Mouse (Mus musculus) gastrocnemius, postnatal 4 days (tissue): ENCODE measurements around the gene Pnpla8. TPM values are rescaled to one million over a fixed set of nuclear protein-coding genes. Genes with fewer than 3 reads are reported as not detected.
"Not testable (repeated sequence)": the region's sequence is repeated elsewhere in the genome, so short reads cannot be mapped to it uniquely, and the experiment has no call there.

ENCODE experiments used
- DNase-seq, 2 experiments: peaks; one replicate each; pipeline ENCODE4 v3.0.0; 2021 to 2022; ENCODE audit warnings: low spot score in 2 of 2, mixed read lengths in 2 of 2
- long read RNA-seq, 2 experiments: library from polyadenylated mRNA; stranded (forward); transcript quantifications; one replicate each; pipeline ENCODE4 v2.0.0; 2021
- total RNA-seq, 2 experiments: library from RNA; stranded (reverse); gene quantifications; 2 replicates each; pipeline ENCODE4 v1.2.3; 2021

Pnpla8 gene
- total RNA-seq, result 10 to 100 TPM; 62.1 to 66.2 TPM
- long read RNA-seq, experiment 1, full-length matches to known transcripts, result 62 of 82 reads
- long read RNA-seq, experiment 1, partial matches to known transcripts, result 4 of 82 reads
- long read RNA-seq, experiment 1, other reads (novel, unspliced or antisense), result 16 of 82 reads
- long read RNA-seq, experiment 2, full-length matches to known transcripts, result 87 of 112 reads
- long read RNA-seq, experiment 2, partial matches to known transcripts, result 3 of 112 reads
- long read RNA-seq, experiment 2, other reads (novel, unspliced or antisense), result 22 of 112 reads

DNA sequence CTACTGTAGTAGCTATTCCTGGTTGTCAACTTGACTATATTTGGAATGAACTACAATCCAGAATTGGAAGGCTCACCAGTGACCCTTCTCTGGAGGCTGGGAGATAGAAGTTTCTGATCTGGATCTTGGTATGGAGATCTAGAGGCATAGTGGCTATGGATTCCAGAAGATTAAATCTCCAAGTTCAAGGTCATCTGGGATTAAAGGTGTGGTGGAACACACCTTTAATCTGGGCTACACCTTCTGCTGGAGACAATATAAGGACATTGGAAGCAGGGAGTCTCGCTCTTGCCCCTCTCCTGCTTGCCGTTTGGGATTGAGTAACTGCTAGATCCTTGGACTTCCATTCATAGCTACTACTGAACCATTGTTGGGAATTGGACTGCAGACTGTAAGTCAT is at the start of gene Pnpla8:
Gene Pnpla8 (plus strand): TSS at position 301 of the 400 bp plus-strand sequence.
- DNase-seq, result not testable (repeated sequence)

DNA sequence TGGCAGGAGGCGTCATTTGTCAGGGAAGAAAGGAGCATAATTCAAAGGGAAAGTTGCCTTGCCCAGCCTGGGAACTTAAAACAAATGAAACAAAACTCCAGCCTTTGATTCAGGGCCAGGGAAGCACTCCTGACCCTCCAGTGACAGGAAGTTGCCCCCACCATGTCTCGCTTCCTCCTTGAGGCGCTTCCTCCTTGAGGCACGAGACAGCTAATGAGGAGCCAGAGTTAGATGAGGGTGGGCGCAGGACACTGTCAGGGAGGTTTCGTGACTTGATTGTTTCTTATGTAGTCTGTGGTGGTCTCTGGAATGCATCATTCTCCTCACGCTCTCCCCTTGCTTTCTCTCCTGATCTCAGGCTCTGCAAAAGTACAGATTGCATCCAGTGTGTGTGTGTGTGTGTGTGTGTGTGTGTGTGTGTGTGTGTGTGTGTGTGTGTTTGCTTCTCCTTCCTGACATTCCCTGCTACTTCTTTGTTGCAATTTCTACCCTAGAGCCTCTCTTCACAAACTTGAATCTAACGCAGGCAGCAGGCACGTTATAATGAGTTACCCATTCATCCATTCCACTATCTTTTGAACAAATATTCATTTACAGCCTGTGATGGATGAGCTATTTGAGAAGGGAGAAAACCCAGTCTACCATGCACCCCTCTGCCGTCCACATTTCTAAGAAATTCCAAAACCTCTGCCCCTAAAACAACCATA is 44.7 kb upstream of the Pnpla8 start:
- no peak for DNase-seq

DNA sequence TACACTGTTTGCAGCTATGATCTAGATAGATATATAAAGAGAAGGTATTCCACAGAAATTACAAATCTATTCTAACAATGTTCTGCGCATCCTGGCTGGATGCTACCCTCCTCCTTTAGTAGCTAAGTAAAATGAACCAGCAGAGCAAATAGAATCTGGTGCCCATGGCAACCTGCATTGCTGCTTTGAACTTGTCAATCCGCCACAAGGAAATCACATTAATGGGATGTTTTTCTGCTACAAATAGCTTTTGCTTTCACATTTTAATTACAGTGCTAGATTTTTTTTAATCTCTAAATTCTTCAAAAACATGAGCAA is 44.2 kb upstream of the Pnpla8 start:
- DNase-seq, result no peak

DNA sequence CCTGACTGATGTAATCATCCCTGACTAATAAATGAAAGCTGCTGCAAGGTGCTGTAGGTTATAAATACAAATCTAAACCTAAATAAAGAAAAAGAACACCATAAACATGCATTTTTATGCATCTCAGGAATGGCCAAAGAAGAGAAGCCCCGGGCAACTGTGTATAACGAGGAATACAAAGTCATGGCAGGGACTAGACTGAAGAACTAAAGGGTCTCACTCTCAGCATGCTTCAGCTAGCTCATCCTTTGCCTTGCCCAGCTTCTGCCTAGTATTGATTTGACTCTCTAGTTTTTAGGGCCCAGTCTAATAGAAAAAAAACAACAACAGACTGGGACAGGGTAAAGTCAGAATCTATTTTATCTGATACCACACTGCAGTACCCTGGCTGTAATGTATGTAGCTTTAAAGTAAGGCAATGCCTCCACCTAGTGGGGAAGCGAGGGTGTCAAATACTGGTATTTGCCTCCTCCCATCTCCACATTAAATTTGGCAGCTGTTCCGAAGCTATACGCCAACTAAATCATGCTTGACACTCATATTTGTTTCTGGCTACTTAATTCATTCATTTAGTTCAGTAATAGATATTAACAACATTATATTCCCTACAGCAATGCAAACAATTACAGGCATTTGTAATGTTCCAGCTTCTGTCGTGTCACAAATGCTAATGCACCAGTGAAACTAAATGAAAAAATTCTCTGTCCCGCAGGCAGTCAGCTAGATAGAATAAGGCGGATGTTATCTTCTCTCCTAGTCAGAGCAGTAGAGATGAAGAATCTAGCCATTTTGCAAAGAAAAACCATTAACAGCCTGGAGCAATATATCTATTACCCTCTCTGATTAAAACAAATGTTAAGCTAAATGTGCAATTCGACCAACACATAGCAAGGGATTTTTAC is 39.8 kb upstream of the Pnpla8 start:
- peak in 1 of 2 experiments; percentile 10 for DNase-seq

DNA sequence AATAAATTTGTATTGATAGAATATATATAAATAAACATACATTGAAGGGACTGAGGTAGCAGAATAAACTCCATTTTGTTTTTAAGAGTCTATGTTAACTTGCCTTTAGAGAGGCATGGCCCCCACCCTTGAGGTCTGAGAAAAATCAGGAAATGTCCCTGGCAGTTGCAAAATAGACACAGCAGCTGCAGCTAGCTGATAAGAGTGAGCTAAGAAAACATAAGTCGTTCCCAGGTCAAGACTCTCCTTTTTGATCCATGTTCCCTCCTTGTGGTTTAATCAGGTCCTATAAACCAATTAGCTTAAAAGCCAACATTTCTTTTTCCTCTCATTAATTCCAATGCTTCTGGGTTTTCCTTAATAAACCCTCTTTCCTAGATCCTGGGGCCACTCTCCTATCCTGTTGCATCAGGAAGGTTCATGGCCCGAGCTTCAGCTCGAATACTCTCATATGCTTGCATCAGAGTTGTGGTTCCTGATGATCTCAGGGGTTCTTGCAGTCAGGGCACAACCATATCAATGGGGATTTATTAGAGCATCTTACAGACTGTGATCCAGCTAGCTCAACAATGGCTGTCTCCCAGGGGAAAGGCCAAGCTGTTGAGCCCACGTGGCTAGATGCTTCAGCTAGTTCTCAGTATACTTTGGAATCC is 23.2 kb upstream of the Pnpla8 start:
- DNase-seq, result no peak

DNA sequence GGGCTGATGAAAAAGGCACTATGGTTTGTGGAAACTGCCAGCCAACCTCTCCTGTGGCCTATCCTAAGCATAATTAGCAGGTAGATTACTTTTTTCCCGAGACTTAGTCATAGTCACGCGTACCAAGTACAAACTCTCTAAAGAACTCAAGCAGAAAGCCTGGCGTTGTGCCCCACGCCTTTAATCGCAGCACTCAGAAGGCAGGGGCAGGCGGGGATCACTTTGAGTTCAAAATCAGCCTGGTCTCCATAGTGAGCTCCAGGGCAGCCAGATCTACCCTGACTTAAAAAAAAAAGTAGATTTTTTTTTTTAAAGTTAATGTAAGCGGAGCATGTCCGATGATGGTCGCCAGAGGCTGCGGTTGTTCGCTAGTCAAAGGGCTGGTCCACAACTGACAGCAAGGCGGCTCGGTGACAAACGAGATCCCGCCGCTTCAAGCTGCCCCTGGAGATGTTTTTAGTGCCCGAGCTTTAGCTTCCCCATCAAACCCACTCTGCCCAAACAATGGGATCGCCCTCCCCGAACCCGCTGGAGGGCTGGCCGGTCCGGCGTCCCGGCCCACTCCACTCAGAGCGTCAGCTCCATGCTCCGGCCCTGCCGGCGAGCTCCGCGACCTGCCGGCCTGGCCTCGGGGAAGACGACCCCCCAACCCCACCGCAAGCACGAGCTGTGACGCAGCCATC is 11.9 kb upstream of the Pnpla8 start:
- DNase-seq, result peak in 1 of 2 experiments; percentile 15

DNA sequence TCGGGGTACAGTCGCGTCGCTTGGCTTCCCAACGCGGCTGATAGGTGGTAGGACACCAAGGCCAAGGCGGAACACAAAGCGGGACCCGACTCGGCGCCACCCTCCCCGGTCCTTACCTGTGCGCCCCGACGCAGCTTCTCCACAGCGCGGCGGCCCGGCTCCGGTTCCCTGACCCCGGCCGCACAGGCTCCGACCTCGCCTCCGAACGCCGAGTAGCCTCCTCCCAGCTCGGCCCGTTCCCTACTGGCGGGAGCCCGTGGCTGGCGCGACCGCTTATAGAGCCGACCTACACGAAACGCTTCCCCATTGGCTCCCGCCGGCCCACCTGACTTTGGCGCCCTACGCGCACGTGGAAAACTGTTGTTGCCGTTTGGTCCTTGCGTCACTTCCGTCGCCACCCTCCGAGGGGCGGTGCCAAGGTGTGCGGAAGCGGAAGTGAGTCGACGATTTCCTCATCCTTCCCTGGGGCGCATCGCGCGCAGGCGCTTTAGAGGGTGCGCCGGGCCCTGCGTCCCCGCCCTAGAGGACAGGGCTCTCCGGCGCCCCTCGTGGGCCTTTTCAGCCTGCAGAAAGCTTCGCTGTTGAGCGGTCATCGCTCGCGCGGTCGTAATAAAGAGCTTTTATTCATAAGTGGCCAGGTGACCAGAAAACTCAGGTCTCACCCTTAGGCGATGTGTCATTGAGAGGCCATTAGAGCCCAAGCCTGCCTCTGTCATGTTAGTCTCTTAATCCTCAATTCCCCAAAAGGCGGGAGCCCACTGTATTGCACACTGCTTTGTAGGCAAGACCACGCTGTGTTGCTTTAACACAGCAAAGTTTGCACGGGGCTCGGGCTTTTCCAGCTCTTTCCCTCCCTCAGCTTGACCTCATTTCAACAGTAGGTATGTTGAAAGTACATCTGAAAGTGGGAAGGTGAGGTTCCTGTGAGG is 11.1 kb upstream of the Pnpla8 start, which contains the start of gene Dnajb9:
Gene Dnajb9 (minus strand): TSS at position 503 of the 929 bp plus-strand sequence.
- peak; percentile 99 for DNase-seq

DNA sequence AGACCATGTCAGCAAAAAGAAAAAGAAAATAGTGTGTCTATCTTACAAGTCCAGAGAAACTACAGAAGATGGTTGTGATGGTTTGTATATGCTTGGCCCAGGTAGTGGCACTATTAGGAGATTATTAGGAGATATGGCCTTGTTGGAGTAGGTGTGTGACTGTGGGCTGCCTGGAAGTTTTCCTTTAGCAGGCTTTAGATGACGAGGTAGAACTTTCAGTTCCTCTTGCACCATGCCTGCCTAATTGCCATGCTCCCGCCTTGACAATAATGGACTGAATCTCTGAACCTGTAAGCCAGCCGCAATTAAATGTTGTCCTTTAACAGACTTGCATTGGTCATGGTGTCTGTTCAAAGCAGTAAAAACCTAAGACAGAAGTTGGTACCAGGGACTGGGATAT is 9.6 kb upstream of the Pnpla8 start:
- DNase-seq, result no peak

DNA sequence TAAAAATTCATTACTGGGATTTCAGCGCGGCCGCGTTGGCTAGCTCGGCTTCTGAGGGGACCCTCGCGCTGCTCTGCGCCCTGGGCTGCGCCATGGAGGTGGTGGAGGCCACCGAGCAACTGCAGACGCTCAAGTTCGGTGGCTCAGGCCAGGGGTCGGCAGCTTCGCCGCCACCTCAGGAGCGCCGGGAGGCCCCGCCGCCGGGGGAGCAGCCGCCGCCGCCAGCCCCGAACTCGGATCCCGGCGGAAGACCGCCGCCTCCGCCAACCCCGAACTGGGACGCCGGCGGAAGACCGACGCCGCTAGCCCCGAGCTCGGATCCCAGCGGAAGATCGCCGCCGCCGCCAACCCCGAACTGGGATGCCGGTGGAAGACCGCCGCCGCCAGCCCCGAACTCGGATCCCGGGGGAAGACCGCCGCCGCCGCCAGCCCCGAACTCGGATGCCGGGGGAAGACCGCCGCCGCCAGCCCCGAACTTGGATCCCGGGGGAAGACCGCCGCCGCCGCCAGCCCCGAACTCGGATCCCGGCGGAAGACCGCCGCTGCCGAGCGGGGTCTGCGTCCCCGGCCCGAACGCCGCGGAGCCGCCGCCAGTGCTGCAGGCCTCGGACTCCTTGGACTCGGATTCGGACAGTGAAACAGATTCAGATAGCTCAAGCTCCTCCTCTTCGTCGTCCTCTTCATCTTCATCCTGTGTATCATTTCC is 634 bp downstream of the Pnpla8 start:
- peak in 1 of 2 experiments; percentile 19 for DNase-seq

DNA sequence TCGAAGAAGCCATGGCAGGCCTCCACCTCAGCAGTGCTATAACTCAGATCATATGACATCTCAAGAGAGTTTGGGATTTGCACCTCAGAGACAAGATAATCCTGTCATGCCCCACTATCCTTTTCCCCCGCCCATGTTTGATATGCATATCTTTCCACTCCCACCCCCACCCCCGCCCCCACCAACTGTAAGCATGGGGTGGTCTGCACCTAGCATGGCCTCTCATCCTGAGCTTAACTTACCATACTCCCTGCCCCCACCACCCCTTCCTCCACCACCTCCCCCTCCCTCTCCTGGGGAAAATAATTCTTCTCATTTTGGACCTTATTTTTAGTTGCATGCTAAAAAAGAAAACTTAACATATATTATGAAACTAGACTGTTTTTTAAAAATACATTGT is 1.9 kb downstream of the Pnpla8 start:
- DNase-seq, result no peak

DNA sequence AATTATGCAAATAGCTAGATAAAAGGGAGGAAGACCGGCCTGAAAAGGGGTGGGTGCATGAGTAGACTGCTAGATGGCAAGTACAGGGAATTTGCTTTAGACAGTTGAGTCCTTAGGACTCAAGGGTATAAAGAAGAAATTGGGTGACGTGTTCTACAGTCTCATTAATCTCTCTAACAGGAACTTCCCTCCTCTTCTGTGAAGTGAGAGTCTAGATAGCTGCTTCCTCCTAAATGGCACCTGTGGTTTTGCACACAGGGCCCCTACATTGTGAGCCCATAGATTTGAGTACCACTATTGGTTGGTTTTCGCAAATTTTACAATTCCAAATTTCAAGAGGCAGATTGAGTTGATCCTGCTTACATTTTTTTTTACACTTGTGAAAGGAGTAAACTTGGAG is 3.5 kb downstream of the Pnpla8 start:
- DNase-seq, result no peak

DNA sequence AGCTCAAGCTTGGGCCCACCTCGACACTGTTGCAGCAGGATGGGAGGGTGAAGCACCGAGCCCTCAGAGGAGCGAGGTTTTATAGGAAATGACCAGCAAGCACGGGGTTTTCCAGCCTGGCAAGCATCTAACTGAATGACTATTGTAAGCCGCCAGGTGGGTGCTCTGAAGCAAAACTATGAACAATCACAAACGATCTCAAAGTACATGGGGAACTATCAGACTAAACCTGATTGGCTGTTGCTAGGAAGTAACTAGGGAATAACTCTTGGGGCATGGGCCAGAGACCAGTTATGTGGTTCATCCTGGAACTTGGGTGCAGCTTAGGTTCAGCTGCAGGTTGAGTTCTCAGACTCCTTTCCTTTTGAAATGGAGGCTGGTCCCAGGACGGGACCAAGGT is 19.9 kb downstream of the Pnpla8 start:
- DNase-seq, result no peak

DNA sequence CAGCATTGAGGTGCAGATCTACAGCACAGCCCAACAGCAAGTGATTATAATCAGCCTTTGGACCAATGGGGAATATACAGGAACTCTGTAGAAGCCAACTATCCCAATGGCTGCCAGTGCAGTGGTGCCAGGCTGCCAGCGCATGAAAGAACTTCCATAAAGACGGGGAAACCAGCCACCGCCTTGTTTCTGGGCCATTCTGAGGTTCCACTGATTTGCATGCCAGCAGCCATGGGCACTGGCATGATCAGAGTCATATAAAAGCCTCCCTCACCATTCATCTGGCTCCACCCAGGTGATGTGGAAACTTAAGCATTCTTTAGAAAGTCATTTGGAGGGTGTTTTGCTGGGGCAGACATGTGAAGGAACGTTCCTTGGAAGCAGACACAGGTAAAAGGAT is 21.2 kb downstream of the Pnpla8 start:
- DNase-seq, result no peak

DNA sequence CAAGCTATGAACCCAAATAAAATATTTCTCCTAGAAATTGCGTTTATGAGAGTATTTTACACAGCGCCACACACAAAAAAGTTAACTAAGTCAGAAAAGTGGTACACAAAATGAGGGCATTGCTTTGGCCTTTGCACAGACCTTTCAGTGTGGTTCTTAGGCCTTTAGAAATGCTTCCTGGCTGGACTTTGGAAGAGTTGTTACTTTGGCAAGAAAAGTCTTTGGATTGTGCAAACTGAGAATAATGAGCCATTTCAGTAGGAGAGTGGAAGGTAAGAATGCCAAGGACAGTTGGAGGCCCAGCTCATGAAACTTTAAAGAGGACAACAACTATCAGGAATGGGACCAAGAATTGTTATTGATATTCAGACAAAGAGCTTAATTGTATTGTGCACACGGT is 24.6 kb downstream of the Pnpla8 start:
- no peak for DNase-seq

DNA sequence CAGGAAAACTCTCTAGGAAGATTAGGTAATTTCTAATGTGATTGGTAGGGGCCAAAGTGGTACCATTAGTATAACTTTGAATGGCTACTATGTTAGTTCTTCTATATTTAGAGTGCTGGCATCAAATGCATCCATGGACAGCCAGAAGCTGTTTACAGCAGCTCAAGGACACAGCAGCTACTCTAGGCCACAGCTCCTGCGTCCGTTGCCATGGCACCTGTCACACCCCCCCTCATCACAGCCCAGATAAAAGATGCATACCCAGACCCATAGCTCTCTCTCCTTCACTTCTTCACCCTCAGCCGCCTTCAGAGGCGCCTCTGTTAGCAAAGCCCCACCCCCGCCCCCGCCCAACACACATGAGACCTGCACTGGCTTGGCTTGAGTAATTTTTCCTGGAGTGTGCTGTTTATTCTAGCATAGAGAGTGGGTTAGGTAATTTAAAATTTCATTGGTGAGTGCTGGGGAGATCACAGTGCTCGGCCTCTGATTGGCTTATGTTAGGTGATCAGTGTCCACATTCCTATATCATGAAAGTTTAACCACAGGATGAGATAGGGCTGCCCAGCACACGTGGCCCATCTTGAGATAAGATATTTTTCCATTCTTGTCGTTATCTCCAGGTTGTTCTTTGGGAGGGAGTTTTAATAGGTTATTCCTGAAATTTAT is 27.3 kb downstream of the Pnpla8 start:
- no peak for DNase-seq

DNA sequence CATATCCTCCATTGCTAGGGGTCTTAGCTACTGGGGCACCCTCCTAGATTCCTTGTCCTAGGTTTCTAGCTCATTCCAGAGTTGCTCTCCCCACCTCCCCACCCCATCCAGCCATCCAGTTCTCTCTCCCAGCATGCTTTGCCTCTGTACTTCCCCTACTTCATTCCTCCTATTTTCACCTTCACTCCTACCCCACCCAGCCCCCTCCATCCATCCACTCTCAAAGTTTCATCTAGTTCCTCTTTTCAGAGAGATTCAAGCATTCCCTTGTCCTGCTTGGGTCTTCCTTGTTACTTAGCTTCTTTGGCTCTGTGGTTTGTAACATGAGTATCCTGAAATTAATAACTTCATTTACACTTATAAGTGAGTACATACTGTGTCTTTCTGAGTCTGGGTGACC is 41.4 kb downstream of the Pnpla8 start:
- DNase-seq, result no peak

DNA sequence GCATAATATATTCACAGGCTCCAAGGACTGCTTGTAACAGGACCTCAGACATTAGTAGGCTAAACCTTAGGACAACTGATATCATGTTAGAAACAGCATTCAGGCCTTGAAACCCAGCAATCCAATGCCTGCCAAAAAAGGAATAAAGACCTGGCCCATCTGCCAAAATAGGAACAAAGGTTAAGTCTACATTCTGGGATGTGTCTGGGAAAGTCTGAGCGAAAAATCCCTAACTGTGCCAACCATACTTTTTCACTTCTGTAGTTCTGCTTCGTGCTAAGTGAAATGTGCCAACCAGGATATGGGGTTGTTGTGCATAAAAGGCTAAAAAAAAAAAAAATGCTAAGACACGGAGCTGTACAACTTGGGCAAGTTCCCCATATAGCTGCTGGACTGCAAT is 44.5 kb downstream of the Pnpla8 start:
- DNase-seq, result no peak

DNA sequence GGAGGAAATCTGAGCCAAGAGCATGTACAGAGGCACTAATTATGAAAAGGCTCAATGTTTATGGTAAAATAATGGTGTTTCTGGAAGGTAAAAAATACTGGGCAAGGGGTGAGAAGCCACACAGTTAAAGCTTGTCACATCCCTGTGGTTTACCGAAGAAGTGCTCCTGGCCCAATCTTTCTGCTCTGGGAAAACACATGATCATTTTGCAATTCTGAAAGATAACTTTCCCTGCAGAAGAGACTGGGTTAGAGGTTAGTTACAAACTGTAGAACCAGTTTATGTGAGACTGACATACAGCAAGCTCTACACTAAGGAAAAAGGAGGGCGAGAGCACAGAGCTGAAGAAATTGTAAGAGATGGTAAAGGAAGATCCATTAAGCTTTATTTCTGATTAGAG is 46.0 kb downstream of the Pnpla8 start:
- no peak for DNase-seq
